Mouse (Mus musculus) G1E-ER4 (cell line): Measurements from ENCODE around the gene Tuba1a. TPM values are rescaled to one million over a fixed set of nuclear protein-coding genes. Genes with fewer than 3 reads are reported as not detected.

Source experiments
- GATA1 ChIP-seq: IDR thresholded peaks from one replicate; pipeline ENCODE4 v1.8.0; 2012; ENCODE audit warnings: low read length, inconsistent platforms
- polyA plus RNA-seq: library from polyadenylated mRNA; stranded (reverse); fragments of >175 nt; gene quantifications from 2 replicates; pipeline ENCODE4 v1.2.3, GENCODE M21; 2012

The Tuba1a gene
- polyA plus RNA-seq, 1 experiment = 2.5 TPM

DNA sequence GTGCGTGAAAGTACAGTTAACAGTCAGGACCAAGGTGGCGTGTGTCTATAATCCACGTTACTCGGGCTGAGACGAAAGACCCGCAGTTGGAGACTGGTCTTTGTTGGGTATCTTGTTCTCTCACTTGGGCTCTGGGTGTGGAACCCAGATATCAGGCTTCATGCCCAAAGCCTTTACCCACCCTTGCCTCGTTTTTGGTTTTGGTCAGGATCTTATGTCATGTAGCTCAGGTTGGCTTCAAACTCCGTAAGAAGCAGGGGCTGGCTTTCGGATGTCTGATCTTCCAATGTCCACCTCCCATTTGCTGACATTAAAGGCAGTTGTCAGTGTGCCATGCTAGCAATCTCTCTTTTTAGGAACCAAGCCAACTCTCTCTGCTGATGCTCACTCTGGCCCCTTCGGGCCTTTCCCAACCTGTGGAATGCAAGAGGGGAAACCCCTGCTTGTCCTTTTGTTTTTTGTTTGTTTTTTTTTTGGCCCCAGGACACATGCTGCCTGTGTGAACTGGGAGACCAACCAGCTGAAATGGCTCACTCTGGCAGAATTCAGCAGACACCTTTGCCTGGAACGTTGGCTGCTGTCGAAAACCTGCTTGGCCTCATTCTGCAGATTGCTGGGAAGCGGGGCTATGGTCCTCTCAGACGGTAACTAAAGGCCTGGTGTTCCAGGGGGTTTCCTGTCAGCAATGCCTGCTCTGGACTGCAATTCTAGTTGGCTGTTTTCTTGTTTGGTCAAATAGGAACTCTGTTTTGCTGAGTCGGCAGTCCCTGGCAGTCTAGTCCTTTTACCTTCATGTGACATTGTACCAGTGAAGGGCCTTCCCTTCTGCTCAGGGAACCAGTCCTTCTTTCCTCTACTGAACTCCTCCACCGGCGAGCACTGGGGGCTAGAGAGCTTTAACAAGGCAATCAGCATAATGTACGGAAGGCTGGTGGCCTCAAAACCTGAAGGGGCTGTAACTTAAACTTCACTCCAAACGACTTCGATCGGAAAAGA is 23.6 kb upstream of the Tuba1a start:
- TF ChIP-seq GATA1 = no peak

GRCm38 (mm10) chr15:98973015-98973614 is 19.6 kb upstream of the Tuba1a start:
- no peak for TF ChIP-seq GATA1

- TF ChIP-seq GATA1 = no peak
These were observed 17.6 kb upstream of the Tuba1a start for GRCm38 (mm10) chr15:98971111-98971510.

DNA sequence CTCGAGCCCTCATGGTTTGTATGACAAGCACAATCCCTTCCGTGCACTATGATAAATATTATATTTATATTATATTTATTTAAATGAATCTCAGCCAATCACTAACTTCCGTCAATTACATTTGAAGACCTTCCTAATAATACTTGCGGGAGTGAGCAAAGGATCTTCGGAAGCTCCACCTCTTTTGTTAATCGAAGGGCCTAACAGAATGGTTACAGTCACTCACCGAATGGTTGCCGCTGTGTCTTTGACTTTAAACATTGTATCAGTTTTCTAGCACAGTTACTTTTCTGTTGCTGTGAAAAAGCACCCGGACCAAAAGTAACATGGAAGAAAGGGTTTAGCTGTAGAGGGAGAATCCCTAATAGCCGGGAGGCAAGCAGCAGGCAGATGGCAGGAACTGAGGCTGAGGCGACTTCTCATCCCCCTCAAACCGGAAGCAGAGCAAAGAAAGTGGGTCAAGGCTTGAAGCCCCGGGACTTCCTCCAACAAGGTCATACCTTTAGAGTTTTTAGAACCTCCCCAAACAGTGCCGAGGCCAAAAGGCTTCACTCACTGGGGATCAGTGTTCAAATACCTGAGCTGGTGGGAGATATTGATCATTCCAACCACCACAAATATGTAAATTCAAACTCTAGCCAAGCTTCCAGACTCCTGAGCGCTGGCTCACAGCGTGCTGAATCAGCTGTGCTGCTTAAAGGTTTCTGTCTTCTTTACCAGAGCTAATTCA is 16.0 kb upstream of the Tuba1a start:
- no peak for TF ChIP-seq GATA1

- TF ChIP-seq GATA1 = no peak
These were observed 15.3 kb upstream of the Tuba1a start for GRCm38 (mm10) chr15:98968701-98969371.

DNA sequence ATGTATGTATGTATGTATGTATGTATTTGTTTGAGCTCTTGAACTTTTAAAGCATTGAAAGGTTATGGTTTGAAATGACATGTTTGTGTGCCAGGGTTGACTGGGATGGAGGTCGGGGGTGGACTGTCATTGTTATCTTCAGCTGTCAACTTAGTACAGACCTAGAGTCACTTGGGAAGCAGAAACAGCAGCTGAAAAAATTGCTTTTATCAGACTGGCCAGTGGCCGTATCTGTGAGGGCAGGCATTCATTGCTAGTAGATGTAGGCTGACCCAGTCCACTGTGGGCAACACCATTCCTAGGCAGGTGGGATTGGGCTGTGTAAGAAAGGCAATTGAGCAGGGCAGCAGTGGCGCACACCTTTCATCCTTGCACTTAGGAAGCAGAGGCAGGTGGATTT is 6.0 kb upstream of the Tuba1a start:
- no peak for TF ChIP-seq GATA1

DNA sequence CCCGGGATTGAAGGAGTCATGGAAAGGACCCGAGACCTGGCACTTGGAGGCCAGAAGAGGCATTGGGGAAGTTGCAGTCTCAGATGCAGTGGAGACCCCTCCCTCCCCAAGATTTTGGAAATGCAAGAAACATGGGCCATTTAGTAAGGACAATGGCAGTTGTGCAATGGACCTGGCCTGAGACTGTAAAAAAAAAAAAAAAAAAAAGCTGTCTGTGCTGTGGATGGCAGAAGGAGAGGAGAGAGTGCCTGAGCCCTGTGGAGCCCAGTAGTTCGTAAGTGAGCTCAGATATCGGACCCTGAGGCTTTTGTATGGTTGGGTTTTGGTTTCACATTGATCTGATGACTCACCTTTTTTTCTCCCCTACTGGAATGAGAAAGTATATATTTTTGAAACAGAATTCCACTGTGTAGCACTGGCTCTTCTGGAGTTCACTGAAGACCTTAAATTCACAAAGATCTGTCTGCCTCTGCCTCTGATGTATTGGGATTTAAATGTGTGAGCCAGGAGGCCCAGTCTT is 5.5 kb upstream of the Tuba1a start:
- TF ChIP-seq GATA1 = no peak

GRCm38 (mm10) chr15:98957475-98957874 is 4.0 kb upstream of the Tuba1a start:
- TF ChIP-seq GATA1 = no peak

DNA sequence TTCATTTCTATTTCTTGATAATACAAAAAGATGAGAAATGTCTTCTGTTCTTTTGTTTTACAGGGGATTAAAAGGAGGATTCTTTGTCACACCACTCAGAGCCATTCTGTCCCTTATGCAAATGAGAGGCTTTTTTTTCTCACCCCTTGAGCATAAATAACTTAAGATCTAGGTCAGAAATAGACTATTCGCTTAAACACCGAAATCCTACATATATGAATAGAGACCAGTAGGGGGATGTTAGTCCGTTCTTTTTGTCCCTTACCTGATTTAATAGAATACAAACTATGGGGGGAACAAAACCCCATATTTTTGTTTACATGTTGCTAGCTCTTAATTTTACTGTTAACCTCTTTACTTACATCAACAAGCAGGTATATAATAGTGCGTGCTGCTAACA is 2.5 kb upstream of the Tuba1a start:
- no peak for TF ChIP-seq GATA1

- TF ChIP-seq GATA1 = no peak
These were observed 1.8 kb upstream of the Tuba1a start for GRCm38 (mm10) chr15:98955324-98955723.

DNA sequence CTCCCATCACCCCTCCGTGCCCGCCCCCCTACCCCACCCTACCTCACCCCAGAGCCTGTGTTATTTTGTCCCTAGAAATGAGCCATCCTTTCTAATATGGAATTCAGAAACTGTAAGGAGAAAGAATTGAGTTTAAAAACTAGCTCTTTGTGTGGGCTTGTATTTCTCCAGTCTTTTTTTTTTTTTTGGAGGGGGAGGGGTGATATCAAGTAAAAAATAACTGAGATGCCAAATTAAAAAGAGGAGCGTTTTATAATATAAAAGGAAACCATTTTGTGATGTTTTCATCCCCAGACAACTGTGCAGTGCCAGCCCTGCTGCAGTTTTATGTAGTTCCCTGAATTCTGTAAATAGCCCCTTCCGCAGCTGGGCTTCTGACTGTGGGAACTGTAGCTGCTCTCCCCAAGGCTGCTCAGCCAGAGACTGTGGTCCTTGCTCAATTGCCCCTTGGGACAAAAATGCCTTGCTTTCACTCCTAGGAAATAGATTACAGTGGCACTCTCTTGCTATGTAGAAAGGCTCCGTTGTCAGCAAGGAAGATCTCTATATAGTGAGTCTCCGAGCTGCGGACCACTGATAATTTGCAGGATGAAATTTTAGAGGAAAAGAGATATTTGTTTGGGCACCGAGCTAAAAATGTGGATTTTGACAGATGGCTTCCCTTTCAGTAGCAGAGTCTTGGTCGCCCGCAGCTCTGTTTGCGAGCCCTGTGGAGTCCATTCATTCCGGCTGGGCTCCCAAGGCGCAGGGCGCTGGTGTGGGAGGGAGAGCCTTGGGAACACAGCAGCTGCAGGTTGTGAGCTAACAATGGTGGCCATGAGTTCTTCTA is 1.1 kb upstream of the Tuba1a start:
- TF ChIP-seq GATA1 = no peak

DNA sequence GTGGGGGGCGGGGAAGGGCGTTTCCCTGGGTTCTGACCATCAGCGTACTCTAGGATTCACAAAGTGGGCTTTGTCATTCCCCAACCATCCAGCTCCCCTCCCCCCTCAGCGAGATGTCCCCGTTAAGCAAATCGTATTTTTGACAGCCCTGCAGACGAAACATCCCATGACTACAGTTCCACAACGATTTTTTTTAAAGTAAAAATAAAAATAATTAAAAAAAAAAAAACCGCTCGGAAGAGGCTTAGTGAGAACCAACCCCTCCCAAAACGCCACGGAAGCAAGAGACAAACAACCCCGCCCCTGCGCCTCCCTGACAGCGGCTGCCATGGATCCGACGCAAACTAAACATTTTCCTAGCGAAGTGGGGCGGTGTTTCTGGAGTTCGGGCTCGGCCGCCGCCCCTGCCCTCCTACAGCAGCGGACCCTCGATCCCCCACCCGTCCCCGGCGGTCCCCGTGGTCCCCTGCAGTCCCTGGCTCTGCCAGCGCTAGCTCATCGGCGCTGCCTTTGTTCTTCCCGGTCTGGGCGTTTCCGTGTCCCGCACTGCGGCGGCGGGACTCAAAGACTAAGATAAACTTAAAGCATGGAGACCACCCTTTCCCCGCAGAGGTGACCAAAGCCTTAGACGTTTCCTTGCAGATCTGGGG is 627 bp downstream of the Tuba1a start:
- no peak for TF ChIP-seq GATA1

DNA sequence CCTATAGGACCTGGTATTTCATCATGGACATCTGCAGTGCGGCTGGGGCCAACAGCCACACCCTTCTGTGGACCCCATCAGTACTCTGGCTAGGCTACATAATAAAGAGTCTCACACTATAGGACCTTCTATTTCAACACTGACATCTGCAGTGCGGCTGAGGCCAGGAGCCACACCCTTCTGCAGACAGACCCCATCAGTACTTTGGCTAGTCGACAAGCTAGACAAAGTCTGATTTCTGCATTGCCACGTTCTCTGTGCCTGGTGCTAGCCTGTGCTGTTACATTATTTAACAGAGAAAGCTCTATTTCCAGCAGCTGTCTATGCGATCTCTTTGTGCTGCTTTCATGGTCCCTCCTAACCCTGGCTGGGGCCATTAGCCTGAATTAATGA is 1.4 kb downstream of the Tuba1a start:
- TF ChIP-seq GATA1 = no peak

- no peak for TF ChIP-seq GATA1
These were observed 4.0 kb downstream of the Tuba1a start for GRCm38 (mm10) chr15:98949607-98949892.
